Mouse (Mus musculus): Measurements from ENCODE around the gene Olfr139.

Olfr139 gene

GRCm38 (mm10) chr11:74056451-74056850 is at the start of gene Olfr139, which contains the start of gene Olfr399:
Olfr139 (minus strand) TSS chr11:74056551.
Olfr399 (minus strand) TSS chr11:74056615.
- DNase-seq = no peak

- peak; percentile 3 for DNase-seq
Observed at GRCm38 (mm10) chr11:74105066-74105465, 48.7 kb upstream of the Olfr139 start.

- DNase-seq = no peak
Observed at GRCm38 (mm10) chr11:74101507-74101906, 45.2 kb upstream of the Olfr139 start.

GRCm38 (mm10) chr11:74100724-74101123 is 44.4 kb upstream of the Olfr139 start:
- no peak for DNase-seq

- no peak for DNase-seq
Observed at GRCm38 (mm10) chr11:74069655-74070054, 13.3 kb upstream of the Olfr139 start, which contains the start of gene Zfp616. Zfp616 (plus strand) TSS chr11:74069955.

GRCm38 (mm10) chr11:74051347-74051746 is 5.0 kb downstream of the Olfr139 start:
- DNase-seq = no peak

All from retina, postnatal 1 day (tissue).